Comparison of ENCODE assay signal across 9 mouse cellular contexts in genomic region chr3:152264830-152265229, GRCm38 (mm10). TPM values are rescaled to one million over a fixed set of nuclear protein-coding genes. Genes with fewer than 3 reads are reported as not detected.
A peak's percentile ranks its signal among the peaks of the same experiment; 100 is the strongest.
DNase-seq lines count a peak whose midpoint lies in the region; ATAC-seq lines count a peak whose summit lies in the region.
"Had no signal": no experiment of that assay in that cellular context is flagged by ENCODE, and none has a peak within 500 bp of the region (broad histone marks: within the 10 kb centered on the region; RNA-seq: fewer than 3 reads in every experiment).

No protein-coding gene starts in this region.

- H3K9me3 ChIP-seq in kidney, embryonic 15.5 days (replicated peaks), result no peaks in the 10 kb centered on the region
- no peaks in the 10 kb centered on the region for H3K9me3 ChIP-seq in forebrain, embryonic 15.5 days
- no peaks in the 10 kb centered on the region for H3K9me3 ChIP-seq in intestine, embryonic 14.5 days (ENCODE audit: control insufficient read depth, low read length)
- H3K9me3 ChIP-seq in midbrain, embryonic 16.5 days (replicated peaks; ENCODE audit: control insufficient read depth, low read length, poor library complexity, severe bottlenecking), result no peaks in the 10 kb centered on the region

- peak overlapping the region; percentile 98 for H3K4me2 ChIP-seq in kidney, embryonic 15.5 days
- peak overlapping the region; percentile 98 for H3K4me2 ChIP-seq in forebrain, embryonic 15.5 days (replicated peaks)
- peak overlapping the region; percentile 93 for H3K4me2 ChIP-seq in intestine, embryonic 14.5 days (ENCODE audit: low read length)
- H3K4me2 ChIP-seq in midbrain, embryonic 16.5 days (ENCODE audit: low read length), result peak overlapping the region; percentile 99

- H3K4me1 ChIP-seq in kidney, embryonic 15.5 days, result peaks cover 28% of the 10 kb centered on the region
- peaks cover 14% of the 10 kb centered on the region for H3K4me1 ChIP-seq in forebrain, embryonic 15.5 days
- peaks cover 5% of the 10 kb centered on the region; the same call in 1 of the 2 replicates for H3K4me1 ChIP-seq in intestine, embryonic 14.5 days (replicated peaks; ENCODE audit: control insufficient read depth, insufficient read depth, low read length)
- H3K4me1 ChIP-seq in midbrain, embryonic 16.5 days (ENCODE audit: control insufficient read depth, insufficient read depth, low read length), result peaks cover 12% of the 10 kb centered on the region

- no peak for ATAC-seq in kidney, embryonic 15.5 days (replicated peaks; ENCODE audit: low FRiP score)
- ATAC-seq in forebrain, embryonic 15.5 days (replicated peaks), result no peak
- ATAC-seq in intestine, embryonic 14.5 days (replicated peaks; ENCODE audit: low FRiP score, low TSS enrichment, low read depth), result no peak
- ATAC-seq in midbrain, embryonic 16.5 days, result no peak
- ATAC-seq: CD4-positive, CD25-positive, alpha-beta regulatory T cell, adult 4 months had no signal

- peaks cover 58% of the 10 kb centered on the region for H3K27me3 ChIP-seq in kidney, embryonic 15.5 days
- peaks cover 42% of the 10 kb centered on the region for H3K27me3 ChIP-seq in forebrain, embryonic 15.5 days
- no peaks in the 10 kb centered on the region for H3K27me3 ChIP-seq in intestine, embryonic 14.5 days (replicated peaks; ENCODE audit: control insufficient read depth, insufficient read depth, low read length)
- H3K27me3 ChIP-seq in midbrain, embryonic 16.5 days (ENCODE audit: control insufficient read depth, insufficient read depth, low read depth, low read length), result peaks cover 12% of the 10 kb centered on the region; the same call in 1 of the 2 replicates

- no peaks in the 10 kb centered on the region for H3K36me3 ChIP-seq in kidney, embryonic 15.5 days
- no peaks in the 10 kb centered on the region for H3K36me3 ChIP-seq in forebrain, embryonic 15.5 days
- no peaks in the 10 kb centered on the region for H3K36me3 ChIP-seq in intestine, embryonic 14.5 days (ENCODE audit: control insufficient read depth, insufficient read depth, low read length)
- H3K36me3 ChIP-seq in midbrain, embryonic 16.5 days (ENCODE audit: control insufficient read depth, insufficient read depth, low read length), result no peaks in the 10 kb centered on the region

- H3K4me3 ChIP-seq in kidney, embryonic 15.5 days (replicated peaks), result peak overlapping the region; percentile 61
- H3K4me3 ChIP-seq in forebrain, embryonic 15.5 days, result peak overlapping the region; percentile 54
- peak overlapping the region; percentile 60 for H3K4me3 ChIP-seq in intestine, embryonic 14.5 days (ENCODE audit: low read depth, low read length)
- no peak overlapping the region; the same call in 1 of the 2 replicates for H3K4me3 ChIP-seq in midbrain, embryonic 16.5 days (ENCODE audit: low read depth, low read length)

- peak overlapping the region; percentile 64; the same call in 1 of the 2 replicates for H3K9ac ChIP-seq in kidney, embryonic 15.5 days
- H3K9ac ChIP-seq in forebrain, embryonic 15.5 days (replicated peaks), result no peak overlapping the region
- peak overlapping the region; percentile 73 for H3K9ac ChIP-seq in intestine, embryonic 14.5 days (ENCODE audit: low read length)
- no peak overlapping the region for H3K9ac ChIP-seq in midbrain, embryonic 16.5 days (ENCODE audit: low read depth, low read length)

- no peak overlapping the region for H3K27ac ChIP-seq in kidney, embryonic 15.5 days
- no peak overlapping the region for H3K27ac ChIP-seq in forebrain, embryonic 15.5 days (replicated peaks)
- H3K27ac ChIP-seq in intestine, embryonic 14.5 days (ENCODE audit: low read depth), result peak overlapping the region; percentile 87; the same call in 1 of the 2 replicates
- no peak overlapping the region for H3K27ac ChIP-seq in midbrain, embryonic 16.5 days (ENCODE audit: low read length)

- WGBS in kidney, embryonic 15.5 days, result 50% methylated on average over 12 of the region's 12 CpGs
- WGBS in forebrain, embryonic 15.5 days, result 32% methylated on average over 12 of the region's 12 CpGs
- WGBS in intestine, embryonic 14.5 days, result 50% methylated on average over 12 of the region's 12 CpGs
- 30% methylated on average over 12 of the region's 12 CpGs for WGBS in midbrain, embryonic 16.5 days

- DNase-seq in kidney, adult 9 months, result no peak
- DNase-seq in intestine, embryonic 14.5 days (ENCODE audit: low spot score), result peak; percentile 58
- DNase-seq in urinary bladder, postnatal 10 days (ENCODE audit: low spot score), result no peak
- no peak for DNase-seq in layer of hippocampus, postnatal 14 days (ENCODE audit: low spot score in 2 of 2)
- DNase-seq in urinary bladder, postnatal 14 days (ENCODE audit: low spot score), result no peak

RNA-seq across cellular contexts. Expression of gene Nexn, which starts 1.3 kb away (rescaled TPM):
- 11.3 and 12.4 TPM in 2 replicates for polyA plus RNA-seq in kidney, embryonic 15.5 days (2015; fragmentation: Nextera tagmentation; extraction: Ambion mirVana)
- polyA plus RNA-seq in forebrain, embryonic 15.5 days (2015; fragmentation: Nextera tagmentation; extraction: Ambion mirVana), result 2.8 and 3.9 TPM in 2 replicates
- 26.8 and 29.4 TPM in 2 replicates for polyA plus RNA-seq in intestine, embryonic 14.5 days (2014; fragmentation: Nextera tagmentation; extraction: Ambion mirVana)
- 1.8 TPM in 2 replicates for polyA plus RNA-seq in midbrain, embryonic 16.5 days (2015; fragmentation: Nextera tagmentation; extraction: Ambion mirVana)
- total RNA-seq in layer of hippocampus, postnatal 14 days (2021), result 1 to 10 TPM; 1.5 to 4.7 TPM

RNA-seq across cellular contexts. Expression of gene Fubp1, which starts 54.6 kb away (rescaled TPM):
- polyA plus RNA-seq in kidney, embryonic 15.5 days (2015; fragmentation: Nextera tagmentation; extraction: Ambion mirVana), result 301 and 315 TPM in 2 replicates
- 302 and 309 TPM in 2 replicates for polyA plus RNA-seq in forebrain, embryonic 15.5 days (2015; fragmentation: Nextera tagmentation; extraction: Ambion mirVana)
- polyA plus RNA-seq in intestine, embryonic 14.5 days (2014; fragmentation: Nextera tagmentation; extraction: Ambion mirVana), result 228 and 242 TPM in 2 replicates
- 191 and 239 TPM in 2 replicates for polyA plus RNA-seq in midbrain, embryonic 16.5 days (2015; fragmentation: Nextera tagmentation; extraction: Ambion mirVana)
- 100 to 1,000 TPM; 119 to 133 TPM for total RNA-seq in layer of hippocampus, postnatal 14 days (2021)

RNA-seq across cellular contexts. Expression of gene Dnajb4, which starts 54.7 kb away (rescaled TPM):
- 30.9 and 31.1 TPM in 2 replicates for polyA plus RNA-seq in kidney, embryonic 15.5 days (2015; fragmentation: Nextera tagmentation; extraction: Ambion mirVana)
- polyA plus RNA-seq in forebrain, embryonic 15.5 days (2015; fragmentation: Nextera tagmentation; extraction: Ambion mirVana), result 29.8 and 35.4 TPM in 2 replicates
- 24.1 and 25.9 TPM in 2 replicates for polyA plus RNA-seq in intestine, embryonic 14.5 days (2014; fragmentation: Nextera tagmentation; extraction: Ambion mirVana)
- 48.8 and 52.5 TPM in 2 replicates for polyA plus RNA-seq in midbrain, embryonic 16.5 days (2015; fragmentation: Nextera tagmentation; extraction: Ambion mirVana)
- 10 to 100 TPM; 52.9 to 54.0 TPM for total RNA-seq in layer of hippocampus, postnatal 14 days (2021)

Comparison
In these comparisons a context has a peak if more than half of its experiments do, and no peak if none do; other contexts are left out.
1. H3K9ac ChIP-seq: peak in kidney, embryonic 15.5 days (single experiment) and intestine, embryonic 14.5 days (single experiment); none in forebrain, embryonic 15.5 days (single experiment) and midbrain, embryonic 16.5 days (single experiment).
2. Peak in every context shown above with its lines, with median percentiles within 50 percentile points of each other: H3K4me2 ChIP-seq.